Mouse (Mus musculus) monocyte, adult 2 months (primary cell): ENCODE results near the gene Eps8.

Experiments used
- DNase-seq, 2 experiments: peaks; one replicate each; pipeline ENCODE4 v3.0.0; 2022; ENCODE audit warnings: low spot score in 2 of 2, low read depth in 1 of 2

The Eps8 gene

DNA sequence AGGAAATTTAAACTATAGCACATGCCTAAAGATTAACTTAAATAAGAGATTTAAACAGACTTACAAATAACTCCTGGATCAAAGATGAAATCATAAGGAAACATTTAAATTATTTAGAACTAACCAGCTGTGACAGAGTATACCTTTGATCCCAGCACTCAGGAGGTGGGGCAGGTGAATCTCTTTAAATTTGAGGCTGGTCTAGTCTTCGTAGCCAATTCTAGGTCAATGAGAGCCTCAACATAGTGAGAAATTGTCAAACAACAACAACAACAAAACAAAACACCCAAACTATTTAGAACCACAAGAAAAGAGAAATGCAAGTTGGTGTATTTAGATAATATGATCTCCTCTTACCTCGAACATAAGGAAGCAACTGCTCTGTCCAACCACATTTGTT, at the start of gene Eps8:
TSS of gene Eps8 (minus strand) at position 101 of the 400 bp plus-strand sequence.
- no peak for DNase-seq

- DNase-seq = no peak
These were observed 48.8 kb upstream of the Eps8 start for GRCm38 (mm10) chr6:137703431-137703830.

DNA sequence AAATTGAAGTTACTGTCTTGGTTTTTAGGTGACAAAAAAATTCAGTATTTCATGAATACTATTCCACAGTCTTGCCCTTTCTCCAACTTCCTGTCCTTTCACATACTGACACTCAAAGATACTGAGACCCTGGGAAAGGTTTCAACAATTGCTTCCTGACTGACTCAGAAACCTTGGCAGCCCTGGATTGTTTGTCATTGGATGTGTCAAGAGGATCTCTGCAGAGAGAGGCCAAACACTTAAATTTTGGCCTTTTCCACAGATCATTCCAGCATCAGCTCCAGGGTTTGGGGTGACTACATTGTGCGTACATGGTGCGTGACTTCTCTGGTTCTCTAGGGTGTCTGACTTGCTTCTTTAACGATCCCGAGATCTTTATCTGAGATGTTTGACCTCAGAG, 48.2 kb upstream of the Eps8 start:
- no peak for DNase-seq

- no peak for DNase-seq
These were observed 47.5 kb upstream of the Eps8 start for GRCm38 (mm10) chr6:137702186-137702585.

DNA sequence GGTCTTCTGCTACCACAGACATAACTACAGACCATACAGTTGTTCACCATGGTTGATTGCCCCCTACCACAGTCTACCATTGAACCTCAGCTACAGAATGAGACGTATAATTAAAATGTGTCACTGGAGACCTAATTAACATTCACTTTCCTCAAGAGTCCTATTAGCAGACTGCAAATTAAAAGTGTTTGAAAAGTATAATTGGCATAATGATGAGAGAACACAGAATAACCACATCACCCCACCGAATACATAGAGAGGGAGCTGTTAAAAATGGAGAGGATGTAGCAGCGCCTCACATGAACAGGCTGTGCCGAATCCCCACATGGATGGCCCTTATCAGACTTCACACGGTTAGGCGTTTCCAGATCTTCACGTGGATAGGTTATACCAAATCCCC, 44.8 kb upstream of the Eps8 start:
- no peak for DNase-seq

DNA sequence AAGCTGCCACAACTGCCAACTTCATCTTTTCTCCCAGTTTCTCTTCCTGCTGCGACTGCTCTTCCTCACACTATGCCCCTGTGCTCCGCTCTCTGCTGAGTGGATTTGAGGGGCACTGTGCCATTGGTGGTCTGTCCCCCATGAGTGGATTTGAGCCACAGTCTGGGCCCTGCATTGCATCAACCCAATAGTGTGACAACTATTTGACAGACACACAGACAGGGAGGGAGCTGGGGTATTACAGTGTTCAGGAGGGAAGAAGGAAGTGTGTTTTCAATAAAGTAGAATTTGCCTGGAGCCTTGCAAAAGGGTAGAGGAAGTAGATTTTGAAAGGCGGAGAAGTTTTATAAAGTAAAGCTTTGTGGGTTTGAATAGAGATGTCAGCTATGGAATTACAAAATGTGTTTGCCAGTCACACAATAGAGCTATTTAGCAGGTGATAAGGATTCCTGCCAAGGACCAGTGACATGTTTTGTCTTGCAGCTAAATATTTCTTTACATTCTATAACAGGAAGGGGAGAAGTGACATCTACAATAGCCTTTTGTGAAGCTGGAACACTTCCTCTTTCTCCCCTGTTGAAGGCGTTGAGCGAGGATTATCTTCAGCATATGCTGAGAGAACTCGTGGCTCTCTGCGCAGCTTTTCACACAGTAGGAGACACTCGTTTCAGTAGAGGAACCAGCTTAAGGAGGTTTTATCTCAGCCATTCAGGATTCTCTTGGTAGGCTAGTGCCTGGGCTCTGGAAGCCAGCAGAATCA, 41.9 kb upstream of the Eps8 start:
- DNase-seq = peak; percentile 46 to 49

GRCm38 (mm10) chr6:137695046-137695445, 40.4 kb upstream of the Eps8 start:
- no peak for DNase-seq

GRCm38 (mm10) chr6:137694310-137694709, 39.6 kb upstream of the Eps8 start:
- no peak for DNase-seq

DNA sequence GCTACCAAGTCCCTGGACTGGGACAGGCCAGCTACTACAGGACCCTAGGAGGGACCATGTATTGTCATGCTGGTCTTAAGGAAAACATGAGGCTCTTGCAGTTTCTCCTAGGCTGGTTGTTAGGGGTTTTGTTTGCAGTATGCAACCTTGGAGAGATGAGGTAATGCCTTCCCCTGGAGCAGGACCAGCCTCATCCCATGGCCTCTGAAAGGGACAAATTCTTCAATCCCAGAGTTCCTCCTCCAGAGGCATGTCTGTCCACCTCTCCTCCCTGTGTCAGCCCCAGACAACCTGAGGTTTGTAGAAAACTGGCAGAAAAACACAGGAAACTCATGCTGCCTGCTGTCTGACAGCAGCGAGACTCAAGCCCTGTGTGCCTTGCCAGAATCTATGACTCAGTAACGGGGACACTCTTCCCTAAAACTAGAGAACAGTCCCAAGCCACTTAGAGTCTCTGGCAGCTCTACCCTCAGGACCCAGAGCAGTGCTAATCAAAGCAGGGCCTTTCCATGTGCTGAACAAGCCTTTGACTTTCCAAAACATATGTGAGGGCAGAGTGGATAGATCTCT, 36.0 kb upstream of the Eps8 start:
- no peak for DNase-seq

DNA sequence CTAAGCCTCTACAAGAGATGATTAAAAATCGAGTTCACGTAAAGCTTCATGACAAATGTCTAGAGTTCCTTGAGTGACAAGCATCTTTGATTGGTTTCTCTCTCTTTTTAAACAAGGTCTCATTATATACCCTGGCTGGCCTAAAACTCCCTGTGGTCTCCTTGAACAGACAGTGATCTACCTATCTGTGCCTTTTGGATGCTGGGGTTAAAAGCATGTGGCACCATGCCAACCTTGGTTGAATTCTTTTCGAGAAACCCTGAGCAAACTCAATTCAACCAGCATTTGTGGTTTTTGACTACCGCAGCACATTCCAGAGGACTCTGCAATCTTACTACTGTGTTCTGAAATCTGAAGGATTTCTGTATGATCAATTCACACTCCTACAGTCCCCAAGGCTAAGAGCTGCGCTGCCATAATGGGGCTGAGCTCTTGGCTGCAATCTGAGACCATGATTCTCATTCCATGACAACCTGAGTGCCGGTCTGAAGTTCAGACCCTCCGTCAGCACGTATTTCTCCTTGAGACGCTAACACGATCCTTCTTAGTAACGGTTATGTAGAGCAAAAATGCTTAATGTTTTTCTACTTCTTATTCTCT, 33.9 kb upstream of the Eps8 start:
- no peak for DNase-seq

DNA sequence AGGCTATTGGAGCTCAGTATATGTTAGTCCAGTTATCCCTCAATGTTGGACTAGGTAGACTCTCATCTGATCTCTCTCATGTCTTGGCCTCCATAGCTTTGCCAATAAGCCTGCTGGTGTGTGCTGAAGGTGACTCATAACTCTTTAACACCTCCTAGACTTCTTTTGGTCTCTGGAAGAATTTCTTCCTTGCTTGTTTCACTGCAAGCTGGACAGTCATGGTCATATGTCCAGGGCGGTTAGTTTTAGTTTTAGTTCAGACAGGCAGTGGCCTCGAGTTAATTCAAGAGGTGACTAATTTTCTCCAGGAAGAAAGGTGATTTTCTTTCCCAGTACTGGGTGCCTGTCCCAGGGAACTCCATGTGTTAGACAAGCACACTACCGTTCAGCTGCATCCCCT, 33.4 kb upstream of the Eps8 start:
- DNase-seq = no peak

DNA sequence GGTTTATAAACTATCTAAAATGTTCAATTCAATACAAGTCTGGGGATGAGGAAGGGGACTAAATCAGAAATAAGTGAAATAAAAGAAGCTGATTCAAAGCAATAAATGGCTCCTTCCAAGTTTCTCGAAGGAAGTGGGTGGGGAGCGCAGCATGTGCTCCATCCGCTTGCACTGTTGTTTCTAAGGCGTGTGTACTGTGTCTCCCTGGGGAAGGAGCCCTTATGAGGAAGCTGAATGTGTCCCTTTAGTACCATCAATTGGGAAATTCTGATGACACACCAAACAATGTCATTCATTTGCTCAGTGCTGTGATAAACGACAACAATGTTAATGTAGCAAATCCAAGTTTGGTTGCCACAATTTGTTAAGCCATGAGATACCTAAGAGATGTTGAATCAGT, 33.0 kb upstream of the Eps8 start:
- no peak for DNase-seq

- no peak for DNase-seq
These were observed 28.0 kb upstream of the Eps8 start for GRCm38 (mm10) chr6:137682629-137683028.

- DNase-seq = no peak
These were observed 26.3 kb upstream of the Eps8 start for GRCm38 (mm10) chr6:137681000-137681399.

- no peak for DNase-seq
These were observed 21.9 kb upstream of the Eps8 start for GRCm38 (mm10) chr6:137676581-137676980.

GRCm38 (mm10) chr6:137675556-137675955, 20.9 kb upstream of the Eps8 start:
- DNase-seq = no peak

DNA sequence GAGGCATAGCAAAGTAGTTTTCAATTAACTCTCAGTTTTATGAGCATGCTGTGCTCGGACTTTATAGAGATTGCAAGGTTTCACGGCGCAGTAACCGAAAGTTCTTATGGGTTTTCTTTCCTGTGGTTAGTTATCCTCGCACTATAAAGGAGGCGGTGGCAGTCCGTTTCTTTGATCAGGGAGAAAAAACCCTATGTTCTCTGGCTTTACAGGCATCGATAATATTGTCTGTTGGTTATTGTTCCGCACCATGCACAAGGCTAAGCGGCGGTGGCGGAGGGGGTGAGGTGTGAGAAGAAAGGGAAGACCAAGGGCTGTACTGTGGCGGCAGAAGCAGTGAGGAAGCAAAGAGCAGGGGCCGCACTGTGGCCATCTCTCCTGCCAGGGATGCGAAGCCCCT, 18.6 kb upstream of the Eps8 start:
- no peak for DNase-seq

- no peak for DNase-seq
These were observed 16.9 kb upstream of the Eps8 start for GRCm38 (mm10) chr6:137671561-137671960.

GRCm38 (mm10) chr6:137670820-137671219, 16.1 kb upstream of the Eps8 start:
- DNase-seq = no peak

DNA sequence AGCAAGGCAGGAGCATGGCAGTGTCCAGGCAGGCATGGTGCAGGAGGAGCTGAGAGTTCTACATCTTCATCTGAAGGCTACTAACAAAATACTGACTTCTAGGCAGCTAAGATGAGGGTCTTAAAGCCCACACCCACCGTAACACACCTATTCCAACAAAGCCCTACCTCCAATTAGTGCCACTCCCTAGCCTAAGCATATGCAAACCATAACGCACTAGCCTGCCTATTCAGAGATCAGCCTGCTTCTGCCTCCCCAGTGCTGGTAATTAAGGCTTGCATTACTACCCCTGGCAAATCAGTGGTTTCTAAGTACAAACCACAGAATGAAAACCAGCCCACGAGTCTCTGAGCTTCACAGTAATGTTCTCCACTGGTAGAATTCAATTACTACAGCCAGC, 15.2 kb upstream of the Eps8 start:
- DNase-seq = no peak

- DNase-seq = no peak
These were observed 14.8 kb upstream of the Eps8 start for GRCm38 (mm10) chr6:137669433-137669832.

DNA sequence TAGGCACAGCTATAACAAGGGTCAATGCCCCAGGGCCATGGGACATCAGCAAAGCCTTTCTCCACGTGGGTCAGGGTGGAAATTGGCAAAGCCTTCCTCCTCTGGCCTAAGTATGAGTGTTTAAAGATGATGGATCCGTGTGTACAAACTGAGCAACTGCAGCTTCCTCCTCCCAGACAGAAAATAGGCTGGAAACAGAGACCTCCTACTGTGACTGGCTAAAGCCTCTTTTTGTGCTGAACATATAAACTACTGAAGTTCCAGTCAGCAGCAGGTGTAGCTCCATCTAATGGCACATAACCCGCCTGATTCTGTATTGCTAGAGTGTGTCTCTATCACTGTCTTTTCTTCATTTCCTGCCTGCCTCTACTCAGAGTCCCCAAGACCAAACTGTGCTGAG, 13.7 kb upstream of the Eps8 start:
- no peak for DNase-seq

GRCm38 (mm10) chr6:137667665-137668064, 13.0 kb upstream of the Eps8 start:
- DNase-seq = no peak
